Mouse (Mus musculus) adrenal gland, adult 18-20 months (tissue): ENCODE measurements around the gene Wdr26. TPM values are rescaled to one million over a fixed set of nuclear protein-coding genes. Genes with fewer than 3 reads are reported as not detected.

Experiments used
- DNase-seq, 2 experiments: peaks; one replicate each; pipeline ENCODE4 v3.0.0; 2021 to 2022; ENCODE audit warnings: low spot score in 2 of 2
- long read RNA-seq, 2 experiments: library from polyadenylated mRNA; stranded (forward); transcript quantifications; one replicate each; pipeline ENCODE4 v2.0.0; 2021
- total RNA-seq, 2 experiments: library from RNA; stranded (reverse); gene quantifications; 1 replicate in 1 of 2; 2 replicates in 1 of 2; pipeline ENCODE4 v1.2.3; 2021

Gene Wdr26
- 100 to 1,000 TPM; 117 to 139 TPM for total RNA-seq
- long read RNA-seq, experiment 1, full-length matches to known transcripts: 18 of 21 reads
- long read RNA-seq, experiment 1, partial matches to known transcripts: 0 of 21 reads
- long read RNA-seq, experiment 1, other reads (novel, unspliced or antisense): 3 of 21 reads
- long read RNA-seq, experiment 2, full-length matches to known transcripts: 96 of 136 reads
- long read RNA-seq, experiment 2, partial matches to known transcripts: 13 of 136 reads
- long read RNA-seq, experiment 2, other reads (novel, unspliced or antisense): 27 of 136 reads

GRCm38 (mm10) chr1:181211920-181212633 is at the start of gene Wdr26:
Gene Wdr26, minus strand, starts transcription at chr1:181212001.
- DNase-seq: peak; percentile 72 to 76

DNA sequence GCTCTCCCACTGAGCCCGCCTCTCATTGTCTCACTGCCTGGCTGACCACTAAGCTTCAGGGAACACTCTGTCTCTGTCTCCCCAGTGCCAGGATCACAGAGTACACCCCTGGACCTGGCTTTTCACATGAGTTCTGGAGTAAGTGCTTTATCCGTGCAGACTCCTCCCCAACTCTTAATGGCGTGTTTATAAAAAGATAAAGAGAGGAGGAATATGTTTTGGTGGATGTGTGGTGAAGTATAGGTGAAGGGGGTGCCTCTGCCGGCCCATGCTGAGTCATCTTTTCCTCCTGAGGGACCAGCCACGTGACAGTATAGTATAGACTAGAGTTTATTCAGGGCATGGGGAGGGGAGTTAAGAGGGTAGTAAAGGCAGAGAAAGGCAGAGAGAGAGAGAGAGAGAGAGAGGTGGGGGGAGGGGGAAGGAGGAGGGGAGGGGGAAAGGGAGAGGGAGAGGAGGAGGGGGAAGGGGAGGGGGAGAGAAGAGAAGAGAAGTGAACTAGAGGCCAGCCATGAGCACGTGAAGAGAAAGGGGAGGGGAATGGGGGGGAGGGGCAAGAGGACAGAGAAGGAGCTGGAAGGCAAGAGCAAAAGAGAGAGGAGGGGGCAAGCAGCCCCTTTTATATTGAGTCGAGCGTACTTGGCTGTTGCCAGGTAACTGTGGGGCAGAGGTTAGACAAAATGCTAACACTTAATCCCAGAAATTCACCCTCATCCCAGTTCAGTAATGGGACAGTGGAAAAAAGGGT is 49.3 kb upstream of the Wdr26 start:
- no peak for DNase-seq

DNA sequence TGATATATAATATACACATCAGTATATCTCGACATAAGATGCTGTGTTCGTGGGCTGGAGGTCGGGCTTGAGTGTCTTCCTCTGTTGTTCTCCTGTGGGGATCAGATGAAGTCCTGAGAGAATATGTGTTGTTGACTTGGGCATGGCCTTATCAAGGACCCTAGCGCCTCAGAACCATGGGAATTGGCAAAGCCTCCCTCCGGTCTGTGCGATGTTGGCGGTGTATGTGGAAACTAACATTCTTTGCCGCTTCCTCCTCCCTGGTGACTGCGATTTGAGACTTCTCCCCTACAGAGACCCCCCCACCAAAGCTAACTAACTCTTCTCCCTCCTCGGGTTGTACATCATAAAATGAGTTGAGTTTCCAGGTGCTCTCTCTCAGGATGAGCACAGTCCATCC is 48.6 kb upstream of the Wdr26 start:
- no peak for DNase-seq

GRCm38 (mm10) chr1:181259626-181260410 is 48.0 kb upstream of the Wdr26 start:
- peak in 1 of 2 experiments; percentile 19 for DNase-seq

DNA sequence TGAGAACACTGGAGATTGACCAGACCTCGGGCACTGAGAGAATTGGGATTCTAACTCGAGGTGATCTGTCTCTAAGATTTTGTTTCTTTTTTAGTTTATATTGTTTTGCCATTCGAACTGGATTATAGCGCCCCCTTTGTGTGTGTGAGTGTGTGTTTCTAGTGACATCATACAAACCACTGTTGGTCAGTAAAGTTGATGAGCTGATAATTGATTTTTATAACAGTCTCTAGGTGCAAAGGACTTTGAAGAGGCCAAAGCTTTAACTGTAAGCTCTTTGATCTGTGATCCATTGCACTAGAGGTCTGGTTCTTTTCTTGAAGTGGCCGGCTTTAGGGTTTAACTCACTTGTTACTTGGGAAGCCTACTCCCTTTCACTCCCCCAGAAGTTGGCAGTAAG is 47.3 kb upstream of the Wdr26 start:
- DNase-seq: peak in 1 of 2 experiments; percentile 9

GRCm38 (mm10) chr1:181258616-181259015 is 46.8 kb upstream of the Wdr26 start:
- DNase-seq: peak in 1 of 2 experiments; percentile 18

DNA sequence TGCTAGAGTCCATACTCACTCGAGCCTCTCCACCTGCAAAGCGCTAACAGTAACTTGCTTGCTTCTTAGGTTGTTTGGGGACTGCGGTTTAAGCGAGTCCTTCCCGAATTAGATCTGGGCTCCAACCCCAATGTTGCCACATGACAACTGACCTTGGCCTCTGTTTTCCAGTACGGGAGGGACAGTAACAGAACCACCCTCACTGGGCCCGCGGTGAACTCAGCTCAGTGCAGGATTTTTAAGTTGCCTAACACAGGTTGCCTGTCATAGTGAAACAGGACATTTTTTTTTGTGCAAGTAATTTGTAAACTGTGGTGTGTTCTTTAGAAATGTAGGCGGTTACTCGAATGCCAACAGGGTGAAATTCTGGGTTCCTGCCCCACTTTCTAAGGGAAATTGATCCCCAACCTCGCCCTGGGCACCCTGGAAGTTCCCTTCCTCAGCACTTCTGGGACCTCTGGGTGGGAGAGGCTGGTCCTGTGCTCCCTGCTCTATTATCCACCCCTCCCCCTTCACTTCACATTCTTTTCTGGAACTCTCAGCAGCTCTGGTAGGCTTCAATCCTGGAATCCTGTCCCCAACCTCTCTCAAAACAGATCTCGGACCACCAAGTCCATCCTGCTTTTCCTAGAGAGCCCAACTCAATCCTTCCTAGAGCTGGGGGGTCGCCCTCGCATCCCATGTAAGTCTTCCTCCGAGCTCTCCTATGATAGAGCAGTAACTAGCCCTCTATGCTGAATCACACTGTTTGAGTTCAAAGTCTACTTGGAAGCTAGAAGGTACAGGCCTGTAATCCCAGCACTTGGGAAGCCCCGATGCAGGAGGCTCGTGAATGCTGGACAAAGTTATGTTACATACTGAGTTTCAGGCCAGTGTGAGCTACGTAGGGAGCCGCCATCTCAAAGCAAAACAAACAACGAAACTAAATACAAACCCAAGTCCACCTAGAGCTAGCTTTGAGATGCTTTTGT is 46.1 kb upstream of the Wdr26 start:
- DNase-seq: peak; percentile 33 to 45

DNA sequence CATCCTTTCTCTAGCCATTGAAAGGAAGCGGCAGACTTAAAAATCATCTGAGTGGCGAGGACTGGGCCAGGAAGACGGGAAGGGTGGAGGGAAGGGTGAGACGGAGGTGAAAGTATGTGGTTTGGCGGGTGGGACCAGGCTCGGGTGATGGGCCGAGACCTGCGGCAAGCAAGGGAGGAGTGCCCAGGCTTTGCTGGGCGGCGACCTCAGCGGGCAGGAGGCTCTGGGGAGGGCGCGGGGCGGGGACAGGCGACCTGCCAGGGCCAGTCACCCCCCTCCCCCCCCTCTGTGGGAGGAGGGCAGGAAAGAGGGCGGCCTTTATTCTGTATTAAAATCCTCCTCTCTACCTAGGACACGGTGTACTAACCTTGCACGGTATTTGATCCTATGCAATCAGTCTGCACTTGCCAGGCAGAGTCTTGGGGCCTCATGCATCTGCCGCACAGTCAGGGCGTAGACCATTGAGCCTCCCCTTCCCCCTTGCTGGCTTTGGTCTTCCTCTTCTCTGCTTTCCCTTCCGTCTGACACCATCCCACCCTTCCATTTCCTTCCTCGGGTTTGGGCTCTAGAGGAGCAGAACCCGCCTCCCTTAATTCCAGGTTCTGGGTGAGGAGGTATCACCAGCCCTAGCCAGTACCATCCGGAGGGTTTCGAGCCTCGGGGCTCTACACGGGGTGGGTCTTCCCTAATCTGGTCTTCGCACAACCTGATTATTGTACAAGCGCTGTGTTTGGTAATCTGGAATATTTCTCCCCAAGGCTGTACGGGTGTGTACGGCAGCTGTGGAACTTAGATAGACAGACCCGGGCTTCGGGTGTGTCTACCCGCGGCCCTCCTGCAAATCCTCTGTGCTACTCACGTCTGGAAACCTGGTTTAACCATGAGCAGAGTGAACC is 45.1 kb upstream of the Wdr26 start:
- peak; percentile 76 to 79 for DNase-seq

DNA sequence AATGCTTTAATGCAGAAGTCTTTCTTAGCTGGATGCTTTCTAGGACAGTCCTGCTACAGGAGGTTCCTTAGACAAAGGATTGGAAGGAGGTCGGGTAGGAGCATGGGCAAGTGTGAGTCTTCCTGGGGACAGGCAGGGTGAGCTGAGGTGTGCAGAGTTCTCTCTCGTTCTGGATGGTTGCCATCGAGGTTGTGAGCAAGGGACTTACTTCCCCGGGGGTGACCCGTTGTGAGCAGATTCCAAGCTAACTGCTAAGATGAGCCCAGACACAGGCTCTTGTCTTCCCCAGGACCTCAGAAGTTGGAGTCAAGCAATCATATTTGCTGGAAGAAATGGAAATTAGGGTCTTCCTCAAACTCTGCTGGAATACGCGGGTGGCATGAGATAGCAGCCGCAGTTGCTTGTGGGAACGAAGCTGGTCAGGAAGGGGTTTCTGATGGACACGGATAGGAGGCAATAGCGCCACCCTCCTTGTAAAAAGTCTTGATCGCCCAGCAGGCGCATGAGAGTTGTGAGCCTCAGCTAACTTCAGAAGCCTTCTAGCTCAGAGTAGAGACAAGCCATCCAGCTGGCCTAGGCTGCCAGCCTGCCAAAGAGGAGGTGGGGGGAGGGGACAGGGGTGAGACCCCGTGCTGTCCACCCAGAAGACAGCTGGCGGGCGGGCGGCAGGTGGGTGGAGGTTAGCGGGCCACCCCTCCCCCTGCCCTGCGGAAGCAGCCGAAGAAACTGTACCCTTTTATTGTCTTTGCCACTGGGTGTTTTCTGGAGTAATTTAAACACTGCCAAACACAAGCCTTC is 44.3 kb upstream of the Wdr26 start:
- DNase-seq: peak in 1 of 2 experiments; percentile 44

DNA sequence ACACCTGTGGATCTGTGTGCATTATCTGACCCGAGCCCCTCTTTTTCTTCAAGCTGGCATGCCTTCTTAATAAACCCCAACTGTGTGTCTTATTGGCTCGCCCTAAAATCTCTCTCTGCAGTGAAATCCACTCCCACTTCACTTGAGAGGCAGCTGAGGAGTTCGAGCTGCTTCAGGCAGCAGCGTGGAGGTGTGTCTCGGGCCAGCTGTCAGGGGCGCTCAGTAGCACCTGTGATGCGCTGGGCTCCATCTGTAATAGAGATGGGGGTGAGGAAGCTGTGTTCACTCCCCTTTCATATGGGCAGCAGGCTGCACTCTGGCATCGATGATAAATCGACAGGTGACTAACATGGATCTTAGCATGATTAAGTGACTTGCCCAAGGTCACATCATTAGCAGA is 43.6 kb upstream of the Wdr26 start:
- no peak for DNase-seq

- DNase-seq: no peak
Observed at GRCm38 (mm10) chr1:181251624-181252023, 39.8 kb upstream of the Wdr26 start.

GRCm38 (mm10) chr1:181250961-181251360 is 39.2 kb upstream of the Wdr26 start:
- DNase-seq: no peak

DNA sequence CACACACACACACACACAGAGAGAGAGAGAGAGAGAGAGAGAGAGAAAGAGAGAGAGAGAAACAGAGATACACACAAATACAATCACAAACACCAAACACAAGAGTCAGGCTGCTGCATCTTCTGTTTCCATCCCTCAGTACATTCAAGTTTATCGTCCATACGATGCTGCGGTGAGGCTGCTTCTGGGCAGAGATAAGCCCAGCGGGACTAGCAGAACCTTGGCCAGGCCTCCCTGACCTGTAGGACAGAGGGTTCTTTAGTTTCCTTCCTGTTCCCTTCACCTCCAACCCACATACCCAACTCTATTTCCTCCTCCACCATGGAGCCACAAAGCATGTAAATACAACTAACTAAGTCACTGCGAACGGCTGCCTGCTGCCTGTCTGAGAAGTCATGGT is 37.7 kb upstream of the Wdr26 start:
- no peak for DNase-seq

DNA sequence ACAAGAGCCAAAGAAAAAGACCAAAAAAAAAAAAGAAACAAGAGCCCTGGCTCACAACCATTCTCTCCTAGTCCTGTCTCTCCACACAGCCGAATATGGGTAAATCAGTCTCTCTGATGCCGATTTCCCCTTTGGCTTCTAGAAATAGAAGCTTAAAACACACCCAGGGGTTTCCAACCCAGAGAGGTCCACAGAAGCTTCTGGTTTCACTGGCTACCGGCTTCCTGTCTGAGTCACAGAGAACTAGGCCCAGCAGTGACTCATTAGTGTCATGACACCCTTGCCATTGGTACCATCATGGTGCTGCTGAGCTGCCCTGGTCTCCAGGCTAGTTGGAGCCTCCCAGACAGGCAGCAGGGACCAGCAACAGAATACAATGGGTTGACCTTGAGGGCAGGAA is 35.4 kb upstream of the Wdr26 start:
- DNase-seq: no peak

DNA sequence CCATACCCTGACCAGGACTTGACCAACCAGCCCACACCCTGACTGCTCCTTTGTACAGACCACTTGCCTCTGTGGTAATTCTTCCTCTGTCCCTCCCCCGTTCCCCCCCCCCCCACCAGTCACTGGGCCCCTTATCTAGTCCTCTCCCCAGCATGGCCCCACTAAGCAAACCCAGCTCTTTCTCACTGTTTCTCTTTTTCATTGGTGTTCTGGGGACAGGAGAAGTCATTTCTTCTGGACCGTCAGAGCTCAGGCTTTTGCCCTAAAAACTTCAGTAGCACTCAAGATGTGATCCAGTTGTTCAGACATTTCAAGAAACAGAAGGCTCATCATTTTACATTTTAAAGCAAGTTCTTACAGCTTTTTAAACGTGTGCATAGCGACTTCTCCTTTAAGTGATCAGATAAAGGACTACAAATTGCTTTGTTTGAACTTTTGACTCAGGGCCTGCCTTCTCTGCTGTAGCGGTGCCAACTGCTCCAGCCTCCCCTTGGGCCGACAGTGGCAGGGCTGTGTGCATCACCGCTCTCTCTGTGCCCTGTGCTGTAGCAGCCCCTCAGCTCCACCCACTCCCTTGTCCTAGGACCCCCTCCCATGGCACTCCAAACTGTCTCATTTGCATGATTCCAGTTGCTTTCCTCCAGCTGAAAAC is 34.8 kb upstream of the Wdr26 start:
- no peak for DNase-seq

DNA sequence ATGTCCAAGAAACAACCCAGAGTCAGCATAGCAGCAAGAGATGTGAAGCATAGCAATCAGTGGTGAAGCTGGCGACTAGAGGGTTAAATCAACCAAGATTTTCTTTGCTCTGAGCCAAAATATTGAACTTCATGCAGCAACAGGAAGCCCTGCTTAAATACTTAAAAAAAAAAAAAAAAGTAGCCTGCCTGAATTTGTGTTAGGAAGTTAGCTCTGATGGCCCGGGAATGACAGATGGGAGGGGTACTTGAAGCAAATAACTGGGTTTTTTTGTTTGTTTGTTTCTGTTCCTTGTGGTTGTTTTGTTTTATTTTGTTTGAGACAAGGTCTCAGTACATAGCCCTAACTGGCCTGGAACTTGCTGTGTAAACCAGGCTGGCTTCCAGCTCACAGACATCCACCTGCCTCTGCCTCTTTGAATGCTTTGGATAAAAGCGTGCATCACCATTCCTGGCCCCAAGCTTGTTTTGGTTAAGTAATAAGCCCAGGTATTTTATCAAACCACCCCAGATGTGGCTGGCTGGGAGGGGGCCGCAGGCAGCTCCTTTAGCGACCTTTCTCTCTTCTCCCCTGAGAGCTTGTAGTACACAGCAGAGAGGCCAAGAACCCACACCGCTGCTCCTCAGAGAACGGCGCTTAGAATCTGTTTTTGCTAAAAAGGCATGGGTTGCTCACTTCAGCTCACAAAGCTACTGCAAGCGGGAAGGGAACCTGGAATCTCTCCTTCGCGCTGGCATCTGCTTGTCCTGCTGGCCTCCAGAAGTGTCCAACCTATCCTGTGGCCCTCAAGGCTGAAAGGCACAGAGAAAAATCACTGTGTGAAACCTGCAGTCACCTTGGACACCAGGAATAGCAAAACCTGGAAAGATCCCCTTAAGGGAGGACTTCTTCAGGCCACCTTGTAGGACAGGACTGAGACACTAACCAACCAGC is 34.0 kb upstream of the Wdr26 start:
- DNase-seq: no peak
